Mouse (Mus musculus) activated CD4-positive, CD25-positive, alpha-beta regulatory T cell, adult 4 months (primary cell): ENCODE results near the gene Kcnk3. TPM values are rescaled to one million over a fixed set of nuclear protein-coding genes. Genes with fewer than 3 reads are reported as not detected.

ENCODE experiments used
- polyA plus RNA-seq, 2 experiments: library from polyadenylated mRNA; unstranded; fragments of 100-300 nt; shearing (Covaris generic); gene quantifications; one replicate each; pipeline ENCODE4 v1.2.1; 2017

The Kcnk3 gene
- polyA plus RNA-seq, 2 experiments from 2014 or later = not detected

Other genes starting within 250 kb of the Kcnk3 start
- not detected for gene Otof, start 126.2 kb upstream of the Kcnk3 start, polyA plus RNA-seq
- not detected for gene 1700001C02Rik, start 122.1 kb upstream of the Kcnk3 start, polyA plus RNA-seq
- not detected for gene Cib4, start 42.3 kb upstream of the Kcnk3 start, polyA plus RNA-seq
- gene Slc35f6, start 59.8 kb downstream of the Kcnk3 start, polyA plus RNA-seq = 10 to 100 TPM in 1 of 2 experiments, 1 to 10 TPM in 1; 8.7 to 15.7 TPM
- 100 to 1,000 TPM in 1 of 2 experiments, 10 to 100 TPM in 1; 79.2 to 115 TPM for gene Cenpa, start 78.6 kb downstream of the Kcnk3 start, polyA plus RNA-seq
- not detected for gene Dpysl5, start 123.4 kb downstream of the Kcnk3 start, polyA plus RNA-seq
- 1 to 10 TPM; 2.5 to 2.7 TPM for gene Mapre3, start 226.5 kb downstream of the Kcnk3 start, polyA plus RNA-seq